Mouse (Mus musculus) limb, embryonic 14.5 days (tissue): Measurements from ENCODE around the gene Spop. TPM values are rescaled to one million over a fixed set of nuclear protein-coding genes. Genes with fewer than 3 reads are reported as not detected.

ENCODE experiments used
- ATAC-seq: fragments of 200-750 bp; cut with Nextera tagmentation; 2 replicates; pipeline ENCODE4 v1.8.0; 2017; ENCODE audit warnings: low read depth, moderate number of reproducible peaks, moderate TSS enrichment; ENCODE audit not compliant: low FRiP score
- DNase-seq: peaks from one replicate; pipeline ENCODE4 v3.0.0-alpha.2; 2015; ENCODE audit warnings: low spot score
- H3K27ac ChIP-seq: fragments of 300-500 bp; sonication (generic); replicated peaks from 2 replicates; pipeline ENCODE4 v1.5.1; 2014; ENCODE audit warnings: low read depth, mild to moderate bottlenecking, low read length, moderate library complexity, mixed read lengths
- H3K27me3 ChIP-seq: fragments of 300-500 bp; sonication (generic); 2 replicates; pipeline ENCODE4 v1.6.1; 2014; ENCODE audit warnings: low read length, mixed read lengths; ENCODE audit not compliant: control insufficient read depth, insufficient read depth
- H3K36me3 ChIP-seq: fragments of 300-500 bp; sonication (generic); 2 replicates; pipeline ENCODE4 v1.6.1; 2014; ENCODE audit warnings: mild to moderate bottlenecking, low read length, moderate library complexity, mixed read lengths; ENCODE audit not compliant: control insufficient read depth, insufficient read depth
- H3K4me1 ChIP-seq: fragments of 300-500 bp; sonication (generic); 2 replicates; pipeline ENCODE4 v1.6.1; 2014; ENCODE audit warnings: antibody characterized with exemption, low read length, mixed read lengths; ENCODE audit not compliant: control insufficient read depth, insufficient read depth
- H3K4me2 ChIP-seq: fragments of 300-500 bp; sonication (generic); replicated peaks from 2 replicates; pipeline ENCODE4 v1.6.1; 2014; ENCODE audit warnings: low read depth, mild to moderate bottlenecking, low read length, moderate library complexity; ENCODE audit not compliant: severe bottlenecking
- H3K4me3 ChIP-seq: fragments of 300-500 bp; sonication (generic); replicated peaks from 2 replicates; pipeline ENCODE4 v1.5.1; 2014; ENCODE audit warnings: low read length
- H3K9ac ChIP-seq: fragments of 300-500 bp; sonication (generic); 2 replicates; pipeline ENCODE4 v1.6.1; 2014; ENCODE audit warnings: mild to moderate bottlenecking, low read depth, low read length, moderate library complexity; ENCODE audit not compliant: severe bottlenecking
- H3K9me3 ChIP-seq: fragments of 300-500 bp; sonication (generic); 2 replicates; pipeline ENCODE4 v1.6.1; 2016; ENCODE audit warnings: low read length; ENCODE audit not compliant: control insufficient read depth
- POLR2A ChIP-seq: fragments of 200-500 bp; IDR thresholded peaks from 2 replicates; pipeline ENCODE4 v1.8.0; 2012; ENCODE audit warnings: inconsistent platforms, mild to moderate bottlenecking, moderate library complexity, borderline replicate concordance; ENCODE audit not compliant: insufficient read depth, insufficient read length; ENCODE audit errors: extremely low read depth
- WGBS: fragments of 180-500 bp; shearing (Covaris S2); extraction: QIAGEN DNeasy Blood & Tissue Kit; methylation state at CpG from one replicate; pipeline ENCODE4 v1.1.7; 2014; 5-methylcytosine and 5-hydroxymethylcytosine counted together
- polyA plus RNA-seq, 2 experiments: library from polyadenylated mRNA; depleted of rRNA in 1 of 2; stranded (reverse) in 1 of 2; unstranded in 1 of 2; fragments of >200 nt; fragmentation: Nextera tagmentation in 1 of 2; extraction: Ambion mirVana in 1 of 2; gene quantifications; 2 replicates each; pipeline versions ENCODE4 v1.2.1 to v1.2.3; 2012 to 2014

Spop gene
- polyA plus RNA-seq, 2 experiments = 51.3 to 92.7 TPM

- H3K27ac ChIP-seq = no peak overlapping the region
Observed at GRCm38 (mm10) chr11:95409450-95410112, 4.3 kb upstream of the Spop start.

GRCm38 (mm10) chr11:95411453-95412013, 2.3 kb upstream of the Spop start:
- WGBS = 49% methylated on average over 6 of the region's 6 CpGs
- ATAC-seq = no peak
- H3K27ac ChIP-seq = no peak overlapping the region

More at GRCm38 (mm10) chr11:95409450-95410112, 4.3 kb upstream of the Spop start:
- WGBS = 84% methylated on average over 10 of the region's 10 CpGs
- Histone ChIP-seq H3K4me2 (no peak overlapping the region), H3K4me3 (no peak overlapping the region), H3K9ac (no peak overlapping the region), H3K9me3 (no peaks in the 10 kb centered on the region), H3K4me1 (no peaks in the 10 kb centered on the region), H3K36me3 (no peaks in the 10 kb centered on the region), H3K27me3 (no peaks in the 10 kb centered on the region)
- no peak for ATAC-seq
- DNase-seq = no peak
- no peak for TF ChIP-seq POLR2A

GRCm38 (mm10) chr11:95412615-95413014, 1.3 kb upstream of the Spop start:
- Histone ChIP-seq H3K27me3 (no peaks in the 10 kb centered on the region), H3K4me2 (no peak overlapping the region), H3K27ac (no peak overlapping the region), H3K36me3 (no peaks in the 10 kb centered on the region), H3K9me3 (no peaks in the 10 kb centered on the region), H3K4me1 (peaks cover 13% of the 10 kb centered on the region), H3K4me3 (no peak overlapping the region), H3K9ac (no peak overlapping the region)
- ATAC-seq (no peak), DNase-seq (no peak)
- no peak for TF ChIP-seq POLR2A
- 84% methylated on average over 3 of the region's 3 CpGs for WGBS

More at GRCm38 (mm10) chr11:95411453-95412013, 2.3 kb upstream of the Spop start:
- no peak for DNase-seq
- no peaks in the 10 kb centered on the region for H3K36me3 ChIP-seq
- no peak overlapping the region for H3K4me2 ChIP-seq
- TF ChIP-seq POLR2A = no peak
- H3K4me1 ChIP-seq = peaks cover 13% of the 10 kb centered on the region
- H3K9ac ChIP-seq = no peak overlapping the region
- no peaks in the 10 kb centered on the region for H3K27me3 ChIP-seq
- H3K4me3 ChIP-seq = no peak overlapping the region
- H3K9me3 ChIP-seq = no peaks in the 10 kb centered on the region

- no peaks in the 10 kb centered on the region for H3K27me3 ChIP-seq
- no peaks in the 10 kb centered on the region for H3K9me3 ChIP-seq
- H3K9ac ChIP-seq = peak overlapping the region; percentile 59
- H3K4me3 ChIP-seq = peak overlapping the region; percentile 59
- peak overlapping the region; percentile 93 for H3K27ac ChIP-seq
- H3K4me2 ChIP-seq = peak overlapping the region; percentile 58
- DNase-seq = peak; percentile 95
- peaks cover 6% of the 10 kb centered on the region; the same call in 1 of the 2 replicates for H3K36me3 ChIP-seq
- TF ChIP-seq POLR2A = no peak; the same call in 1 of the 2 replicates
- H3K4me1 ChIP-seq = peaks cover 13% of the 10 kb centered on the region
- 1% methylated on average over 28 of the region's 28 CpGs for WGBS
- peak; percentile 90 for ATAC-seq
Observed at GRCm38 (mm10) chr11:95414536-95415161, 769 bp downstream of the Spop start.

- no peak for TF ChIP-seq POLR2A
- no peak overlapping the region for H3K4me3 ChIP-seq
- H3K36me3 ChIP-seq = peaks cover 8% of the 10 kb centered on the region; the same call in 1 of the 2 replicates
- DNase-seq (no peak), ATAC-seq (no peak)
- peaks cover 13% of the 10 kb centered on the region for H3K4me1 ChIP-seq
- 0 out of 2 replicates have a peak overlapping the region, but pooled peaks have one; percentile 12 for H3K9ac ChIP-seq
- peak overlapping the region; percentile 58; the same call in 1 of the 2 replicates for H3K4me2 ChIP-seq
- H3K27ac ChIP-seq = no peak overlapping the region
- no peaks in the 10 kb centered on the region for H3K9me3 ChIP-seq
- no peaks in the 10 kb centered on the region for H3K27me3 ChIP-seq
Observed at GRCm38 (mm10) chr11:95415931-95416330, 2.1 kb downstream of the Spop start.
